Comparison of ENCODE assay signal across 8 mouse cellular contexts in the genomic region with DNA sequence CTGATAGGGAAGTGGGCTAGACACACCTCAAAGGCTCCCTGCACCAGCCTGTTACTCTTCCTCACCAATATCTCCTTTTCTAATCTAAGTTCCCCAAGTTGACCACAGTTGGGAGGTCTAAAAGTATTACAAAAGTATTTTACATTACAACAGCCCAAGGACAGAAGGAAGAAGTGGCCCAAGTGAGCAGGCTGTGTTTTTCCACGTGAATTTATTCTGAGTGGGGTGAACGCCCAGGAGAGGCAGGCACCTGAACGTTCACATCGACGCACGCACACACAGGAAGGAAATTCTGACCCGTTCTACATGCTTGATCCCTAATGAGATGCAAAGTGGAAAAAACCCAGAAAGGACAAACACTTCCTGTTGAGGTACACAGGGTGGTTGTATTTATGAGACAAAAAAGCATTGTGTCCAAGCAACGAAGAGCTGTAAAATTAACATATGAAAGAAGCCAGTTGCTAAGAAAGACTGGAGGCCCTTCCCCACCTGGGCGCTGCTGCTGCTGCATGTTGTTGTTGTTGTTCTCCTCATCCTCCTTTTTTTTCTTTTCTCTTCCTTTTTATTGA. TPM values are rescaled to one million over a fixed set of nuclear protein-coding genes. Genes with fewer than 3 reads are reported as not detected.
A peak's percentile ranks its signal among the peaks of the same experiment; 100 is the strongest.
DNase-seq lines count a peak whose midpoint lies in the region; ATAC-seq and TF ChIP-seq lines count a peak whose summit lies in the region.

No protein-coding gene starts in this region.

- no peak for TF ChIP-seq CTCF in thymus, adult 2 months (IDR thresholded peaks at IDR 0.05; ENCODE audit: borderline replicate concordance, control insufficient read depth, extremely low read depth, insufficient read depth, low read length, poor library complexity)
- no peak for TF ChIP-seq CTCF in lung, postnatal 0 days (IDR thresholded peaks at IDR 0.05)

- ATAC-seq in hindbrain, embryonic 15.5 days (ENCODE audit: low FRiP score, low read depth) = peak; percentile 59; the same call in 1 of the 2 replicates
- peak; percentile 55 for ATAC-seq in midbrain, embryonic 14.5 days (ENCODE audit: low FRiP score, low TSS enrichment)
- no peak for ATAC-seq in lung, postnatal 0 days

- no peak overlapping the region for H3K9ac ChIP-seq in hindbrain, embryonic 15.5 days
- no peak overlapping the region for H3K9ac ChIP-seq in midbrain, embryonic 14.5 days (replicated peaks; ENCODE audit: low read length)
- no peak overlapping the region for H3K9ac ChIP-seq in lung, postnatal 0 days (replicated peaks; ENCODE audit: low read depth)

- no peak for TF ChIP-seq EP300 in lung, postnatal 0 days (IDR thresholded peaks at IDR 0.05)

- H3K27ac ChIP-seq in thymus, adult 2 months (ENCODE audit: control insufficient read depth, insufficient read depth, low read length) = peak overlapping the region; percentile 26; the same call in 1 of the 2 replicates
- no peak overlapping the region for H3K27ac ChIP-seq in hindbrain, embryonic 15.5 days (replicated peaks)
- 0 out of 2 replicates have a peak overlapping the region, but pooled peaks have one; percentile 15 for H3K27ac ChIP-seq in midbrain, embryonic 14.5 days (replicated peaks; ENCODE audit: low read depth, low read length)
- no peak overlapping the region for H3K27ac ChIP-seq in lung, postnatal 0 days (ENCODE audit: low read length)

- WGBS in thymus, adult 2 months = 6% methylated on average over 9 of the region's 9 CpGs
- 8% methylated on average over 9 of the region's 9 CpGs for WGBS in hindbrain, embryonic 15.5 days
- 7% methylated on average over 9 of the region's 9 CpGs for WGBS in midbrain, embryonic 14.5 days
- 53% methylated on average over 9 of the region's 9 CpGs for WGBS in lung, postnatal 0 days

- intact Hi-C loops in left cerebral cortex, postnatal 36 days (cut with DNase I) = no loop called here

- H3K27me3 ChIP-seq in thymus, adult 2 months (ENCODE audit: control insufficient read depth, insufficient read depth, low read length) = no peaks in the 10 kb centered on the region
- H3K27me3 ChIP-seq in hindbrain, embryonic 15.5 days = no peaks in the 10 kb centered on the region
- H3K27me3 ChIP-seq in midbrain, embryonic 14.5 days (ENCODE audit: control insufficient read depth, insufficient read depth, low read length) = no peaks in the 10 kb centered on the region
- H3K27me3 ChIP-seq in lung, postnatal 0 days (replicated peaks; ENCODE audit: insufficient read depth, low read length) = no peaks in the 10 kb centered on the region

- H3K9me3 ChIP-seq in hindbrain, embryonic 15.5 days = no peaks in the 10 kb centered on the region
- no peaks in the 10 kb centered on the region for H3K9me3 ChIP-seq in midbrain, embryonic 14.5 days (ENCODE audit: control insufficient read depth, low read length)
- no peaks in the 10 kb centered on the region for H3K9me3 ChIP-seq in lung, postnatal 0 days (ENCODE audit: low read length)

- TF ChIP-seq POLR2A in thymus, adult 2 months (IDR thresholded peaks at IDR 0.05; ENCODE audit: control insufficient read depth, extremely low read depth, insufficient read depth, low read length, poor library complexity) = no peak

- no peaks in the 10 kb centered on the region for H3K36me3 ChIP-seq in thymus, adult 2 months (ENCODE audit: control insufficient read depth, insufficient read depth, low read length)
- no peaks in the 10 kb centered on the region for H3K36me3 ChIP-seq in hindbrain, embryonic 15.5 days
- H3K36me3 ChIP-seq in midbrain, embryonic 14.5 days (ENCODE audit: control insufficient read depth, insufficient read depth, low read length) = no peaks in the 10 kb centered on the region
- no peaks in the 10 kb centered on the region for H3K36me3 ChIP-seq in lung, postnatal 0 days (ENCODE audit: insufficient read depth, low read length)

- DNase-seq in thymus, adult 2 months = no peak
- no peak for DNase-seq in thymus, postnatal 14 days
- DNase-seq in midbrain, embryonic 14.5 days = peak; percentile 41
- DNase-seq in thymus, postnatal 4 days = peak; percentile 15
- DNase-seq in adrenal gland, adult 8-10 months = no peak
- DNase-seq in left cerebral cortex, postnatal 36 days (ENCODE audit: low spot score in 2 of 2) = no peak
- DNase-seq in lung, postnatal 0 days (ENCODE audit: low spot score) = no peak

- H3K4me1 ChIP-seq in thymus, adult 2 months (replicated peaks; ENCODE audit: control insufficient read depth, insufficient read depth, low read length) = peaks cover 7% of the 10 kb centered on the region
- H3K4me1 ChIP-seq in hindbrain, embryonic 15.5 days (replicated peaks) = peaks cover 10% of the 10 kb centered on the region
- peaks cover 9% of the 10 kb centered on the region for H3K4me1 ChIP-seq in midbrain, embryonic 14.5 days (ENCODE audit: control insufficient read depth, insufficient read depth, low read length)
- H3K4me1 ChIP-seq in lung, postnatal 0 days (ENCODE audit: insufficient read depth, low read depth, low read length) = no peaks in the 10 kb centered on the region

- no peak overlapping the region for H3K4me2 ChIP-seq in hindbrain, embryonic 15.5 days
- peak overlapping the region; percentile 29; the same call in 1 of the 2 replicates for H3K4me2 ChIP-seq in midbrain, embryonic 14.5 days (ENCODE audit: low read length)
- no peak overlapping the region for H3K4me2 ChIP-seq in lung, postnatal 0 days (replicated peaks; ENCODE audit: low read depth, low read length)

- H3K4me3 ChIP-seq in thymus, adult 2 months (ENCODE audit: control insufficient read depth, insufficient read depth, low read length) = no peak overlapping the region
- no peak overlapping the region for H3K4me3 ChIP-seq in hindbrain, embryonic 15.5 days
- H3K4me3 ChIP-seq in midbrain, embryonic 14.5 days (replicated peaks; ENCODE audit: low read depth, low read length) = no peak overlapping the region
- no peak overlapping the region for H3K4me3 ChIP-seq in lung, postnatal 0 days (ENCODE audit: low read depth, low read length)

RNA-seq across cellular contexts. Expression of gene Pgap1, which starts 27.9 kb away (rescaled TPM):
- polyA plus RNA-seq in thymus, adult 2 months (2012; rRNA removed) = 0.83 and 1.1 TPM in 2 replicates
- 20.9 and 25.5 TPM in 2 replicates for polyA plus RNA-seq in hindbrain, embryonic 15.5 days (2015; fragmentation: Nextera tagmentation; extraction: Ambion mirVana)
- 53.5 and 68.4 TPM in 2 replicates for polyA plus RNA-seq in midbrain, embryonic 14.5 days (2014; fragmentation: Nextera tagmentation; extraction: Ambion mirVana)
- total RNA-seq in adrenal gland, adult 8-10 months (2022) = 10 to 100 TPM in 1 of 4 experiments, 1 to 10 TPM in 3; 5.1 to 10.8 (median 5.9) TPM
- 10 to 100 TPM; 24.9 to 35.9 TPM for total RNA-seq in left cerebral cortex, postnatal 36 days (2021)
- 2.0 and 2.5 TPM in 2 replicates for polyA plus RNA-seq in lung, postnatal 0 days (2015; fragmentation: Nextera tagmentation; extraction: Ambion mirVana)

Comparison
In these comparisons a context has a peak if more than half of its experiments do, and no peak if none do; other contexts are left out.
1. DNase-seq: peak in midbrain, embryonic 14.5 days (single experiment) and thymus, postnatal 4 days (single experiment); none in thymus, adult 2 months (single experiment), thymus, postnatal 14 days (single experiment), adrenal gland, adult 8-10 months (single experiment), left cerebral cortex, postnatal 36 days (0 of 2) and lung, postnatal 0 days (single experiment).
2. H3K27ac ChIP-seq: peak in thymus, adult 2 months (single experiment) and midbrain, embryonic 14.5 days (single experiment); none in hindbrain, embryonic 15.5 days (single experiment) and lung, postnatal 0 days (single experiment).